Mouse (Mus musculus) kidney, embryonic 14.5 days (tissue): ENCODE results near the gene Sf3b6. TPM values are rescaled to one million over a fixed set of nuclear protein-coding genes. Genes with fewer than 3 reads are reported as not detected.

Experiments used
- ATAC-seq: fragments of 200-750 bp; cut with Nextera tagmentation; 2 replicates; pipeline ENCODE4 v1.8.0; 2017; ENCODE audit warnings: moderate number of reproducible peaks, mild to moderate bottlenecking, moderate TSS enrichment, moderate library complexity; ENCODE audit not compliant: low FRiP score, low TSS enrichment
- H3K27ac ChIP-seq: fragments of 300-500 bp; sonication (generic); 2 replicates; pipeline ENCODE4 v1.5.1; 2014; ENCODE audit warnings: low read depth, mild to moderate bottlenecking, low read length, moderate library complexity, mixed read lengths
- H3K27me3 ChIP-seq: fragments of 300-500 bp; sonication (generic); 2 replicates; pipeline ENCODE4 v1.6.1; 2014; ENCODE audit warnings: mild to moderate bottlenecking, low read length; ENCODE audit not compliant: control insufficient read depth, insufficient read depth
- H3K36me3 ChIP-seq: fragments of 300-500 bp; sonication (generic); 2 replicates; pipeline ENCODE4 v1.6.1; 2014; ENCODE audit warnings: low read length, mixed read lengths; ENCODE audit not compliant: control insufficient read depth, insufficient read depth
- H3K4me1 ChIP-seq: fragments of 300-500 bp; sonication (generic); 2 replicates; pipeline ENCODE4 v1.6.1; 2014; ENCODE audit warnings: low read length, mixed read lengths; ENCODE audit not compliant: control insufficient read depth, insufficient read depth
- H3K4me2 ChIP-seq: fragments of 300-500 bp; sonication (generic); replicated peaks from 2 replicates; pipeline ENCODE4 v1.6.1; 2014; ENCODE audit warnings: low read depth, mild to moderate bottlenecking, low read length
- H3K4me3 ChIP-seq: fragments of 300-500 bp; sonication (generic); 2 replicates; pipeline ENCODE4 v1.5.1; 2014; ENCODE audit warnings: mild to moderate bottlenecking, low read length
- H3K9ac ChIP-seq: fragments of 300-500 bp; sonication (generic); 2 replicates; pipeline ENCODE4 v1.6.1; 2014; ENCODE audit warnings: low read depth, mild to moderate bottlenecking, low read length, moderate library complexity
- H3K9me3 ChIP-seq: fragments of 300-500 bp; sonication (generic); 2 replicates; pipeline ENCODE4 v1.6.1; 2016; ENCODE audit warnings: low read length; ENCODE audit not compliant: control insufficient read depth
- WGBS: fragments of 180-500 bp; shearing (Covaris S2); extraction: QIAGEN DNeasy Blood & Tissue Kit; methylation state at CpG from one replicate; pipeline ENCODE4 v1.1.7; 2014; 5-methylcytosine and 5-hydroxymethylcytosine counted together
- polyA plus RNA-seq: library from polyadenylated mRNA; unstranded; fragments of >200 nt; fragmentation: Nextera tagmentation; extraction: Ambion mirVana; gene quantifications from 2 replicates; pipeline ENCODE4 v1.2.1, GENCODE M21; 2014

Sf3b6 gene
- 306 and 426 TPM in 2 replicates for polyA plus RNA-seq

DNA sequence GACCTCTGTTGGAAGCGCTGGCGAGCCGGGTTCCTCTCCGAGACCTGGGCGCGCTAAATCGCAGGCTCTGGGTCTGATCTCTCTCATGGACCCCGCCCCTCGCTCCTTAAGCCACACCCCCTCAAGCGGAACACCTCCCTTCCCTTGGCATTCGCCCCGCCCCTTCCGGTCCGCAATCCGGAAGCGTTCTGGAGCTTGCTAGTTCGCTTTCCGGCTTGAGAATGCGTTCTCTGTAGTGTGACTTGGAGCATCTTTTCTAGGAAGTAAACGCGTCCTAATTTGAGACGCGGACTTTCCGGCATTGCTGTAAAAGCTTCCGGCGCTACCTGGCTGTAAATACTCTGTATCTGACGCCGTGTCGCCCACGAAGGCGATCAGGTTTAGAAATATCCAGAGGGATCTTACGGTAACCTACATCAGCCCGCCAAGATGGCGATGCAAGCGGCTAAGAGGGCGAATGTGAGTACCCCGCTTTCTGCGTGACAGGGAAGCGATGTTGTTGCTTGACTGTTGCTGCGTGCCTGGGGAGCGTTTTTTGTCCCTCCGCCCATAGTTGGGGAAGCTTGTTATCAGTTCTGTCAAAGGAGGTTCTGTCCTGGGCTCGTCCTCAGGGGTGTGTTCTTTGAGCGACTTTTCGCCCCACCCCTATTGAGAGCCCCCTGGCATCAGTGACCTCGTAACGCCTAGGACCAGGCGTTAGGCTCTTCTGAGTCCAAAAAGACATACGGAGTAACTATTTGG, at the start of gene Sf3b6:
TSS of gene Sf3b6 (plus strand) at position 184 of the 741 bp plus-strand sequence.
- WGBS: under 1% methylated on average over 49 of the region's 49 CpGs
- Histone ChIP-seq H3K27me3 (no peaks in the 10 kb centered on the region), H3K9me3 (no peaks in the 10 kb centered on the region), H3K4me3 (peak within 1 kb of the TSS; percentile 93), H3K27ac (peak within 1 kb of the TSS; percentile 88), H3K4me1 (peaks cover 3% of the 10 kb centered on the region; the same call in 1 of the 2 replicates), H3K4me2 (peak within 1 kb of the TSS; percentile 76), H3K9ac (peak within 1 kb of the TSS; percentile 77), H3K36me3 (peaks cover 19% of the 10 kb centered on the region)
- ATAC-seq: peak; percentile 98

DNA sequence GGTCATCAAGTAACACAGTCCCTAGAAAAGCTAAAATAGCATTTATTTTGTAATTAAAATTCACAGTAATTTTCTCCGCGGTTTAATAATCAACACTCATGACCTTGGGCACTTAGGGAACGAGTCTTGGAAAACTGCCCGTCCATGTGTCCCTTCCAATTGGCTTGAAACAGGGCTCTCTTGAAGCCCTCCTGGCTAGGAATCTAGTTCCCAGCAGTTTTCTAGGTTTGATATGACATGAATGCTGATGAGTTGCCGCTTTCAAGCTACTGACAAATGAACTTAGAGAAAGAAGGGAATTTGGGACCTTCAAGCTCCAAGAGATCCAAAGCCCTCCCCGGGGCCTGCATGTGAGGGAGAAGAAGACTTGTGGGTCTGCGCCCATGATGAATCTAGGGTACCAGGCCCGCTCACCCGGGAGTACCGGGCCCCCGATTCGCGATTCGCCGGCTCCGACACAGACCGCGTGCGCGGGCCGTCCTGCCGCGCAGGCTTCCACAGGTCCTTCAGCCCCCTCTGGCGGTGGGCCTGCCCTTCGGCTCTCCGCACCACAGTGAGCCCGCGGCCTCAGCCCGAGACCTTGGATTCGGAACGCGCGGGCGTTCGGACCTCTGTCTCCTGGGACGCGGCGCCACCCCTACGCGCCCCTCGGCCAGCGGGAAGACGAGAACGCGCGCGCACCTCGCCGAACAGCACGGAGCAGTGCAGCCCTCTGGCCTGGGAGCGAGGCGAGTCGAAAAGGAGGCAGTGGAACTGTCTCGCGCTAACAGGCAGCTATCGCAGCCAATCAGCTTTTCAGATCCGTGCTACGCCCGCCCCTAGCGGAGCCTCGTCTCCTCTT, 48.6 kb upstream of the Sf3b6 start, which contains the start of the genes Pfn4 and Fam228b:
TSS of gene Pfn4 (plus strand) at position 531 of the 841 bp plus-strand sequence.
TSS of gene Fam228b (minus strand) at position 776 of the 841 bp plus-strand sequence.
- ATAC-seq: peak; percentile 99
- no peaks in the 10 kb centered on the region for H3K9me3 ChIP-seq
- H3K27me3 ChIP-seq: no peaks in the 10 kb centered on the region
- no peaks in the 10 kb centered on the region for H3K4me1 ChIP-seq
- H3K4me2 ChIP-seq: peak within 1 kb of the TSS; percentile 68
- peak within 1 kb of the TSS; percentile 60 for H3K9ac ChIP-seq
- H3K36me3 ChIP-seq: no peaks in the 10 kb centered on the region
- H3K27ac ChIP-seq: peak within 1 kb of the TSS; percentile 10
- 4% methylated on average over 61 of the region's 61 CpGs for WGBS
- H3K4me3 ChIP-seq: peak within 1 kb of the TSS; percentile 41

DNA sequence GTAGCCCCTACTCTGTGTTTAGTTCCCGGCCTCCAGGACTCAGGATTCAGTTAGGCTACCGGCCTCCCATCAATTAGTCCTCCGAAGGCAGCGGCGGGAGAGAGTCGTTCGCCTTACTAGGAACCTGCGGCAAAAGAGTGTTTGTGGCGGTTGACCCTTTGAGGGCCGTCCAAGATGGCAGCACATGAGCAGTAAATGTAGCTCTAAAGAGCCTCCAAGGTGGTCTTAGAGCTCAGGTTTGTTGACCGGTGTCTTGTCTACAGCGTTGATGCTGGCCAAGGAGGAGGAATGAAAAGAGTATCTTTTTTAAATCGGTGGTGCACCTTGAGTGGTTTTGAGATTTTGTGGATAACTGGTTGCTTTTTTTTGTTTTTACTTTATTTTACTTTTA, 48.0 kb upstream of the Sf3b6 start:
- peak; percentile 49 for ATAC-seq
- Histone ChIP-seq H3K9me3 (no peaks in the 10 kb centered on the region), H3K27me3 (no peaks in the 10 kb centered on the region), H3K4me3 (peak overlapping the region; percentile 41), H3K4me1 (no peaks in the 10 kb centered on the region), H3K4me2 (peak overlapping the region; percentile 68), H3K9ac (peak overlapping the region; percentile 60; the same call in 1 of the 2 replicates), H3K27ac (0 out of 2 replicates have a peak overlapping the region, but pooled peaks have one; percentile 10), H3K36me3 (no peaks in the 10 kb centered on the region)
- 18% methylated on average over 13 of the region's 13 CpGs for WGBS

DNA sequence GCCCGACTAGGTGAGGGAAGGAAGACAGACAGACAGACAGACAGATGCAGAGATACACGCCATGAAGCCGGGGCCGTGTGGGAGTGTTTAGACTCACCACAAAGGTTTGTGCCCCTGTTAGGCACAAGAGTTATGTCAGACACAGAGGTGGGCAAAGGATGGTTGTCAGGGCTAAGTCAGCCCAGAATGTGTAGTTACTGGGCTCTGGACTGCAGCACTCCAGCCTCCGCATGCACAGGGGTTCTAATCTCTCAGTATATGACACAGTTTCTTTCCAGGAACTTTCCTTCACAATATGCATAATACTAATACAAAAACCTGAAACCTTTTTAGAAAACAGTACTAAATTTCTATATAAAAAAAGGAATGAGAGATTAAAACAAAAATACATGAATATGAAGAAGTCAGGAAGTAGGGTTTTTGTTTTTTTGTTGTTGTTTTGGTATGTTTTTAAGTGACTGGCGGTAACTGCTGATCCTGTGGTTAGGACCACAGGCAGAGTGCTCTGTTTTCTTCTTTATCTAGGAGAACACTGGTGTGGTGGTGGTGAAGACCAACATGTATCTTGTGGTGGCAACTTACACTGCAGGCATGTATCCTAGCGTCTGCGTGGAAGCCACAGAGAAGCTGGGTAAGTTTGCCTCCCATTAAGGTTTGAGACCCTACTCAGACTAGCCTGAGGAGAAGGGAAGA, 42.3 kb upstream of the Sf3b6 start:
- WGBS: 86% methylated on average over 8 of the region's 8 CpGs
- no peak overlapping the region for H3K4me2 ChIP-seq
- H3K36me3 ChIP-seq: no peaks in the 10 kb centered on the region
- H3K9me3 ChIP-seq: no peaks in the 10 kb centered on the region
- no peak overlapping the region for H3K9ac ChIP-seq
- no peaks in the 10 kb centered on the region for H3K4me1 ChIP-seq
- H3K27me3 ChIP-seq: no peaks in the 10 kb centered on the region
- no peak for ATAC-seq
- H3K27ac ChIP-seq: no peak overlapping the region
- H3K4me3 ChIP-seq: no peak overlapping the region

DNA sequence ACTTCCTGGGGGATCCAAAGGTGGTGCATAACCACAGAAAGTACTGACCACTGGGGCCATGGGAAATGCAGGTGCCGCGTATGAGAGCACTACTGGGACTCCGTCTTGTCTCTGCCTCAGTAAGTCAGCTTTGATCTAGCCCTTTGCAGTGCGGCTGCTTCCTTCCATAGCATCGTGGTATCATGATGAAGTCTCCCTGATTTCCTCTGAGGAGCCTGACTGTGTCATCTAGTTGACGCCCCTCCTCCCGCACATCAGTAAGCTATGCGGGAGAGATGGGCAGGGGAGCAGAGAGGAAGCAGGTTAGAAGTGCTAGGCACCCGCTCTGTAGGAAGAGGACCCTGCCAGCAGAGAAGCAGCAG, 41.8 kb upstream of the Sf3b6 start:
- Histone ChIP-seq H3K4me1 (no peaks in the 10 kb centered on the region), H3K27me3 (no peaks in the 10 kb centered on the region)
- WGBS: 76% methylated on average over 9 of the region's 9 CpGs

DNA sequence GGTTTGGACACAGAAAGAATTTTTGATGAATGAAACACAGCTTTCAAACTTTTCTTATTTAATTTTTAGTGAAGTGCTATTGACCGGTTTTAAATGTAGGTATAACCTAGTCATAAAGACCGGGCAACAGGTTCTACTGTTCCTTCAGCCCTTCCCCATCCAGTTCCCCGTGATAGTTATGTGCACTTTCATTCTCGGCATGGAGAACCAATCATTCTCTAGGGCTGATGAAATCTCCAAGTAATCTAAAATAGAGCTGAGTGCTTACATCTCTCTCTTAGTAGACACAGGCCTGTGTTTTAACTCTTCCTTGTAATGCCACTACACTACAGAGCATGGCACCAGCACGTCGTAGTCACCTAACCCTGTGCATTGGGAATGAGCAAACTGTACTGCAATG, 39.6 kb upstream of the Sf3b6 start:
- Histone ChIP-seq H3K4me1 (no peaks in the 10 kb centered on the region), H3K36me3 (no peaks in the 10 kb centered on the region), H3K27ac (no peak overlapping the region), H3K4me2 (no peak overlapping the region), H3K9me3 (no peaks in the 10 kb centered on the region), H3K9ac (no peak overlapping the region), H3K4me3 (no peak overlapping the region), H3K27me3 (no peaks in the 10 kb centered on the region)
- no peak for ATAC-seq
- 84% methylated on average over 6 of the region's 6 CpGs for WGBS

More for the DNA sequence above, 41.8 kb upstream of the Sf3b6 start:
- no peak for ATAC-seq
- Histone ChIP-seq H3K9ac (no peak overlapping the region), H3K27ac (no peak overlapping the region), H3K4me3 (no peak overlapping the region), H3K36me3 (no peaks in the 10 kb centered on the region), H3K4me2 (no peak overlapping the region), H3K9me3 (no peaks in the 10 kb centered on the region)

DNA sequence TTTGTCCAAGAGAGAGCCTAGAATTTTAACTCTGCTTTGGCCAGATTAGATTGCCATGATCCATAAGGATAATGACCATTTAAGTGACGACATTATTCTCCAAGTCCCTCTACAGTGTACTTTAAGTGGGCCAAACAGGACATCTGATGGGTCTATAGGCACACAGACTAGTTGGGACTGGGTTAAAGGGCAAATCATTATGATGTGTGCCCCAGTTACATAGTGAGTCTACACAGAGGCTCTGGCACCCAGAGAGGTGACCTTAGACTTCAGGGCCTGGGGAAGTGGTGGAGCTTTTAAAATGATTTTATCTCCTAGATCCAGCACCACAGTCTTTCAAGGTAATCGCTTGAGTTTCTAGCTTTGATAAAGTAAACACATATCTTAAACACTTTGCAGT, 37.1 kb upstream of the Sf3b6 start:
- H3K27me3 ChIP-seq: no peaks in the 10 kb centered on the region
- no peaks in the 10 kb centered on the region for H3K9me3 ChIP-seq
- H3K27ac ChIP-seq: no peak overlapping the region
- H3K4me2 ChIP-seq: no peak overlapping the region
- no peak overlapping the region for H3K9ac ChIP-seq
- no peaks in the 10 kb centered on the region for H3K36me3 ChIP-seq
- ATAC-seq: no peak
- WGBS: 72% methylated on average over 2 of the region's 2 CpGs
- no peak overlapping the region for H3K4me3 ChIP-seq
- no peaks in the 10 kb centered on the region for H3K4me1 ChIP-seq

DNA sequence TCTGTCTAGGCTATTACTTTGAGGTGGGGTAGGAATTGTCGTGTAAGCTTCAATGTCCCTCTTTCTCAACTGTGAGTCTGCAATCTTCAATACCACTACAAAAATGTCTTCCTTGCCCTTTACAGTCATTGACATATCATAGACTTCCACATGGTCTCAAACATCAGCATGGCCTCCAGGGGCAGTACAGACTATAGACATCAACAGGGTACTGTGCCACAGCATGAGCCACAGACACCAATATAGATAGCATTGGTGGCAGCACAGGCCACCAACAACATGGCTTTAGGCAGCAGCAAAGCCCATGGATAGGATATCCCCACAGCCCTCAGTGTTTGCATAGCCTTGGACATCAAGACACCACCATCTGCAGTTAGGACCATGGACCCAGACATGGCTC, 36.1 kb upstream of the Sf3b6 start:
- no peak overlapping the region for H3K27ac ChIP-seq
- H3K9ac ChIP-seq: no peak overlapping the region
- 94% methylated on average over 1 of the region's 1 CpGs for WGBS
- 0 out of 2 replicates have a peak, but pooled peaks have one; percentile 2 for ATAC-seq
- no peaks in the 10 kb centered on the region for H3K27me3 ChIP-seq
- H3K4me2 ChIP-seq: no peak overlapping the region
- no peaks in the 10 kb centered on the region for H3K4me1 ChIP-seq
- no peaks in the 10 kb centered on the region for H3K9me3 ChIP-seq
- no peak overlapping the region for H3K4me3 ChIP-seq
- H3K36me3 ChIP-seq: no peaks in the 10 kb centered on the region
